Mouse (Mus musculus) ES-Bruce4 (cell line): Measurements from ENCODE around the gene Rab24.
A peak's percentile ranks its signal among the peaks of the same experiment; 100 is the strongest.

Source experiments
- CTCF ChIP-seq: IDR thresholded peaks from one replicate; pipeline ENCODE4 v1.8.1; 2011; ENCODE audit warnings: low read depth, low read length
- EP300 ChIP-seq: IDR thresholded peaks from 2 replicates; pipeline ENCODE4 v1.6.1; 2011; ENCODE audit warnings: low read depth, low read length; ENCODE audit not compliant: insufficient read depth
- POLR2A ChIP-seq: IDR thresholded peaks from one replicate; pipeline ENCODE4 v1.8.1; 2011; ENCODE audit warnings: low read length; ENCODE audit not compliant: insufficient read depth

DNA sequence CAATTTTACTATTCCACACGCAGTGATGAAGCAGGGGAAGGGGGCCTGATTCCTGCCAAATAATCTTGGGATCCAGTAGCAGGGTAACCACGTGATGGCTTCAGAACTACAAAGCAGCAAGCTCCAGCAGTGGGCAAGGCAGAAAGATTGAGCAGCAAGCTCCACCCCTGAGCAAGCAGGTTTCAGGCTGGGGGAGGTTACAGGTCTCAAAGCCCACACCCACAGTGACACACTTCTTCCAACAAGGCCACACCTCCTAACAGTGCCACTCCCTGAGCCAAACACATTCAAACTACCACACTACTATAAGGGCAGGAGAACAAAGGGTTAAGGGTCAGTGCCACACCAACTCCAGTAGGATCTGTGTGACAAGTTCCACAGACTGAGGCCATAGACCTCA, 17.5 kb upstream of the Rab24 start:
- no peak for TF ChIP-seq CTCF
- TF ChIP-seq POLR2A: peak; percentile 14
- TF ChIP-seq EP300: 0 out of 2 replicates have a peak, but pooled peaks have one; percentile 60
